Comparison of ENCODE assay signal across 20 mouse cellular contexts in genomic region chr17:12161877-12162276, GRCm38 (mm10).
"Had no signal": no experiment of that assay in that cellular context is flagged by ENCODE, and none has a peak within 500 bp of the region (broad histone marks: within the 10 kb centered on the region; RNA-seq: fewer than 3 reads in every experiment).

No protein-coding gene starts in this region.

- H3K9me3 ChIP-seq: midbrain, embryonic 10.5 days; midbrain, embryonic 12.5 days; neural tube, embryonic 13.5 days; neural tube, embryonic 15.5 days; stomach, embryonic 15.5 days had no signal

- H3K27me3 ChIP-seq: midbrain, embryonic 12.5 days; neural tube, embryonic 13.5 days; neural tube, embryonic 15.5 days; stomach, embryonic 15.5 days had no signal

- H3K4me2 ChIP-seq: lung, embryonic 14.5 days; midbrain, embryonic 12.5 days; neural tube, embryonic 13.5 days; neural tube, embryonic 15.5 days; stomach, embryonic 15.5 days had no signal

- H3K4me3 ChIP-seq: midbrain, embryonic 10.5 days; midbrain, embryonic 12.5 days; myocyte; neural tube, embryonic 13.5 days; neural tube, embryonic 15.5 days; stomach, embryonic 15.5 days had no signal

- ATAC-seq: midbrain, embryonic 16.5 days had no signal

- H3K36me3 ChIP-seq: neural tube, embryonic 15.5 days; stomach, embryonic 15.5 days had no signal

- DNase-seq: lung, embryonic 14.5 days; lung, postnatal 10 days; lung, postnatal 4 days; midbrain, embryonic 14.5 days; retina, postnatal 1 day; right cerebral cortex, adult 18-20 months; right cerebral cortex, postnatal 25 days; right cerebral cortex, postnatal 4 days; spleen, adult 18-20 months; thymus, adult 2 months; thymus, postnatal 25 days; thymus, postnatal 4 days had no signal

- H3K9ac ChIP-seq: lung, embryonic 14.5 days; midbrain, embryonic 12.5 days; neural tube, embryonic 13.5 days; neural tube, embryonic 15.5 days; stomach, embryonic 15.5 days had no signal

- H3K27ac ChIP-seq: midbrain, embryonic 10.5 days; midbrain, embryonic 12.5 days; neural tube, embryonic 13.5 days; neural tube, embryonic 15.5 days; stomach, embryonic 15.5 days; stomach, postnatal 0 days had no signal
